Mouse (Mus musculus) C2C12 (cell line): Measurements from ENCODE around the gene Gm20219.
"Not testable (repeated sequence)": the region's sequence is repeated elsewhere in the genome, so short reads cannot be mapped to it uniquely, and the experiment has no call there.

Source experiments
- CTCF ChIP-seq: IDR thresholded peaks from one replicate; pipeline ENCODE4 v1.5.1; 2011; ENCODE audit not compliant: control insufficient read depth, insufficient read depth, insufficient read length
- FOSL1 ChIP-seq: IDR thresholded peaks from one replicate; pipeline ENCODE4 v1.8.0; 2011; ENCODE audit warnings: mild to moderate bottlenecking, low read length; ENCODE audit not compliant: poor library complexity, insufficient read depth, severe bottlenecking
- MAX ChIP-seq: IDR thresholded peaks from one replicate; pipeline ENCODE4 v1.6.1; 2011; ENCODE audit warnings: mild to moderate bottlenecking, control low read depth
- MYOD1 ChIP-seq: IDR thresholded peaks from one replicate; pipeline ENCODE4 v1.6.1; 2011; ENCODE audit warnings: low read depth; ENCODE audit not compliant: control insufficient read depth, insufficient read length
- MYOG ChIP-seq: IDR thresholded peaks from one replicate; pipeline ENCODE4 v1.6.1; 2011; ENCODE audit not compliant: control insufficient read depth, insufficient read length; ENCODE audit errors: extremely low read depth
- USF1 ChIP-seq: IDR thresholded peaks from one replicate; pipeline ENCODE4 v1.6.1; 2011; ENCODE audit warnings: low read depth, mild to moderate bottlenecking, control low read depth, moderate library complexity

GRCm38 (mm10) chr17:56501635-56502400 lies 52.4 kb downstream of the Gm20219 start:
- TF ChIP-seq MAX, CTCF, MYOD1, USF1, FOSL1, MYOG: not testable (repeated sequence)
